Mouse (Mus musculus) mouse embryonic stem cell (cell line): Measurements from ENCODE around the gene Memo1.
"Not testable (repeated sequence)": the region's sequence is repeated elsewhere in the genome, so short reads cannot be mapped to it uniquely, and the experiment has no call there.

Source experiments
- in situ Hi-C, 2 experiments: fragments of 300-500 bp; cut with MboI; formaldehyde crosslinking; loops; 1 replicate in 1 of 2; 3 replicates in 1 of 2; pipeline ENCODE4 v1.14.3; 2019 to 2020; ENCODE audit warnings: low sequenced_read_pairs in 2 of 2, low pct_unique_long_range_greater_than_20kb in 1 of 2, mixed read lengths in 1 of 2; ENCODE audit not compliant: unreplicated experiment in 1 of 2

Memo1 gene

GRCm38 (mm10) chr17:74295026-74295970 is at the start of gene Memo1:
Memo1 (minus strand) TSS chr17:74295521.
- in situ Hi-C loops = no loop called here

DNA sequence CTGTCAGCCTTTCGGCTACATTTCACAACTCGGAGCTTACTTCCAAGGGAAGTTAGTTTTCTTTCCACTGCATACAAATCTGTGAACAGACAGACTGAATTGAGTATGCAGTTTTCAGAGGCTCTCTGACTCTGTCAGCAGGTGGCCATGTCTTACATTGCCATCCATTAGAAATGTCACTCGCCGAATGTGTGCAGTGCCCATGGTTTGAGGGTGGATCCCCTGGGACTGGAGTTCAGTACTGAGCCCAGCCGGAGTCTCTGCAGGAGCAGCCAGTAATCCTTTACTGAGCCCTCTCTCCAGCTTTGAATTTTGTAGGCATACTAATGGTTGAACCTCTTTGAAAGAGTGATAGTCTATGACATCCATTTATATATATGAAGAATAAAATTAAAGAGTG is 45.8 kb upstream of the Memo1 start:
- in situ Hi-C loops = no loop called here

DNA sequence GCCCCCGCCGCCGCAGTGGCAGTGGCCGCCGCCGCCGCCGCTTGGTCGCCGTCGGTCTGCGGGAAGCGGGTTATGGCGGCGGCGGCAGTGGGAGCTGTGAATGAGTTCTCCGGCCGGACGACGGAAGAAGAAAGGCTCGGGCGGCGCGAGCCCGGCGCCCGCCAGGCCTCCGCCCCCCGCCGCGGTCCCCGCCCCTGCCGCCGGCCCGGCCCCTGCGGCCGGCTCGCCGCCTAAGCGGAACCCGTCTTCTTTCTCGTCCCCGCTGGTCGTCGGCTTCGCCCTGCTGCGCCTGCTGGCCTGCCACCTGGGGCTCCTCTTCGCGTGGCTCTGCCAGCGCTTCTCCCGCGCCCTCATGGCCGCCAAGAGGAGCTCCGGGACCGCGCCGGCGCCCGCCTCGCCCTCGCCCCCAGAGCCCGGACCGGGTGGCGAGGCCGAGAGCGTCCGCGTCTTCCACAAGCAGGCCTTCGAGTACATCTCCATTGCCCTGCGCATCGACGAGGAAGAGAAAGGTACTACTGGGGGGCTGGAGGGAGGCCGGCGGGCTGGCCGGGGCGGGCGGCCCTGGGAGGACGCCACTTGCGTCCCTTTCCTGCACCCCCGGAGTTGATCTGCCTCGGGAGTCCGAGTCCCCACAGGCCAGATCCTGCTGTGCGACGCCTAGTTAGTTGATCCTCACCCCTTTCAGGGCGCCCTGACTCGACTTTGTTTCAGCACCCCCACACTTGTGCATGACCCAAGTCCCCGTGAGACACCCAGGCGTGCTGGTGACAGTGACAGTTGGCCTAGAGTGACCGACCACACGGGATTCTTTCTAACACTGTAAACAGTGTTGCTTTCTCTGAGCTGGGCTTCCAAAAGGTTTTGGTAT is 43.9 kb upstream of the Memo1 start, which contains the start of gene Spast:
Gene Spast (plus strand): TSS at position 51 of the 868 bp plus-strand sequence.
- in situ Hi-C loops = no loop called here

- in situ Hi-C loops = no loop called here
Observed at GRCm38 (mm10) chr17:74338225-74338931, 43.1 kb upstream of the Memo1 start.

DNA sequence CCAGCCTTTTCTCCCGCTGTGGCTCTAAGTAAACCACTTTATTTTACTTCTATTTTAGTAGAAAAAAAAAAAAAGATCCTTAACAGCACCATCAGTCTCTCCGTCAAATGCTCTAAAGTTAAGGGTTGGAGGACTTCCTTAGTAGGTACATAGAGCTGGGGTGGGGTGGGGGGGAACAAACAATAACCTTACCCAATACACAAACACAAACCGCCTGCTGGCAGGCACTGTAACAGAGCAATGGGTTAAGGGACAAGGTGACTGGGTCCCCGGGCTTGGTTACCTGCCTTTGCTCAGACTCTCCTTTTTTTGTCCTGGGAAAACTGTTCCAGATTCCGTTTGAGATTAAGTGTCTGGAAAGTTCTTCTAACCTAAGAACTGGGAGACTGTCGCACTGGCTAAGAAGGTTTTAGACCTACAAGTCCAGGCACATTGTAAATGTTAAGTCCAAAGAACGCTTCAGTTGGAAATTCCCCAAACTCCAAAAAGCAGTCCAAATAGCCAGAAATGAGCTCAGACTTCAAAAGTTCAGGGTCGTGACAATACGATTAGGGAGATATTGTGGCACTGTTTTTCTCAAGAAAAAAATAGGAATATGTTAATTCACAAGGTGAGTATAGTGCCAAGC is 35.8 kb upstream of the Memo1 start:
- in situ Hi-C loops = no loop called here

DNA sequence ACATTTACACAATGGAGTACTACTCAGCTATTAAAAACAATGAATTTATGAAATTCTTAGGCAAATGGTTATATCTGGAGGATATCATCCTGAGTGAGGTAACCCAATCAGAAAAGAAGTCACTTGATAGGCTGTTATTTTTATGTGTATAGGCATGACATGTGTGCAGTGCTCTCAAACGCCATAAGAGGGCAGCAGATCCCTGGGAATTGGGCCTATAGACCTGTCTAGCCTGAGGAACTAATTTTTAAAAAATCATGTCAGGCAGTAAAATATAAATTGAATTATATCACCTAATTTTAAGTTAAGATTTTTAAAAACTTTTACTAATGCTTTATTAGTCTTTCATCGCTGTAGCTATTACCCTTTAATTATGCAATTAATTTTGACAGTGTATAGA is 32.8 kb upstream of the Memo1 start:
- in situ Hi-C loops = not testable (repeated sequence)

- in situ Hi-C loops = not testable (repeated sequence)
Observed at GRCm38 (mm10) chr17:74327195-74327594, 31.9 kb upstream of the Memo1 start.

GRCm38 (mm10) chr17:74323844-74324243 is 28.5 kb upstream of the Memo1 start, which contains the start of gene Dpy30:
Dpy30 (minus strand) TSS chr17:74323944.
- in situ Hi-C loops = no loop called here

DNA sequence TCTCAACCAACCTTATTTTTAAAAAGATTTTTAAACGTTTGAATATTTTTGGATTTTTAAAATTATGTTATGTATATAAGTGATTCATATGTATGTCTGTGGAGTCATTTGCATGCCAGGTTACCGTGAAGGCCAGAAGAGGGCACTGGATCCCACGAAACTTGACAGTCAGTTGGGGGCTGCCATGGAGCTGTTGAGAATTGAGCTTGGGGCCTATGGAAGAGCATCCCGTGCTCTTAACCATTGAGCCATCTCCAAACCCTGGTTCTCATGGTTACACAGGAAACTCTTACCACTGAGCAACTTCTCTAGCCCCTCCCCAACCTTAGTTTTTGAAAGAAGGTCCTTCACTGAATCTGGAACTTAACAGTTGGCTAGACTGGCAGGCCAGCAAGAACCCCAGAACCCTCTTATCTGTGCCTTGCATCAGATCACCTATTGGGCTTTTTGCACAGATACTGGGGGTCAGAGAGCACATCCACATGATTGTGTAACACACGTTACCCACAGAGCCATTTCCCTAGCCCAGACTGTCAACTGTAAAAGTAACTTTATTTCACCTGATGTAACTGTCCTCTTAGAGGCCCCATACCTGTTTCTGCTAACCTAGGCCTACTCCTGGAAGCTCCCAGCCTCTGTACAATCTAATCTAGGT is 27.2 kb upstream of the Memo1 start:
- in situ Hi-C loops = no loop called here

DNA sequence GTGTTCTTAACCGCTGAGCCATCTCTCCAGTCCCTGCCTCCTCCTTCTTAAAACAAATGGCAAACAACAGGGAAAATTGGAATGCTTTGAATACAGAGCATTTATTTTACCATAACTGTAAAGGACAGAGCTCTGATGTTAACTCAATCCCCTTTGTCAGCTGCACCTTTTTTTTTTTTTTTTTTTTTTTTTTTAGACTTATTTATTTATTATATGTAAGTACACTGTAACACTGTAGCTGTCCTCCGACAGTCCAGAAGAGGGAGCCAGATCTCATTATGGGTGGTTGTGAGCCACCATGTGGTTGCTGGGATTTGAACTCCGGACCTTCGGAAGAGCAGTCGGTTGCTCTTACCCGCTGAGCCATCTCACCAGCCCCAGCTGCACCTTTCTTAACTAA is 23.4 kb upstream of the Memo1 start:
- in situ Hi-C loops = no loop called here

DNA sequence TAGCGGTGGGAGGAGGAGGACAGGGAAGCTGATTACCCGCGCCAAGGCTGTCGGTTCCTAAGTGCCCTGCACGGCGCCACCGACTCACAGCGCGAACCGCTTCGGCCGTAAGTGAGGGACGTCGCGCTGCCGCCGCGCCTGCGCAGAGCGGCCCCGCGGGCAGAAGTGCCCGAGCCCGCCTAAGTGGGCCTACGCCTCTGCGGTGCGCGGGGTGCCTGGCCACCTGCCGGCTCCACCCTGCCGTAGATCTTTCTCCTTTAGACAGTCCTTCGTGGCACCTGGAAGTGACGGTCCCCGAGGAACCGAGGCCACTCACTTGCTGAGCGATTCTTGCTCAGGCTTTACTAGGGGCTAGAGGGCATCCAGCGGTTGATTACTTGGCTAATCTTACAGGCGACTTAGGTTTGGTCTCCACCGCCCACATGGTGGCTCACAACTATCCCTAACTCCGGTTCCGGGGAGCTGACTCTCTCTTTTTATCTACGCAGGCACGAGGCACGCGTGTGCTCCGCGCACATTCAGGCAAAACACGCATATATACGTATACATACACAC is 21.1 kb upstream of the Memo1 start:
- in situ Hi-C loops = no loop called here

DNA sequence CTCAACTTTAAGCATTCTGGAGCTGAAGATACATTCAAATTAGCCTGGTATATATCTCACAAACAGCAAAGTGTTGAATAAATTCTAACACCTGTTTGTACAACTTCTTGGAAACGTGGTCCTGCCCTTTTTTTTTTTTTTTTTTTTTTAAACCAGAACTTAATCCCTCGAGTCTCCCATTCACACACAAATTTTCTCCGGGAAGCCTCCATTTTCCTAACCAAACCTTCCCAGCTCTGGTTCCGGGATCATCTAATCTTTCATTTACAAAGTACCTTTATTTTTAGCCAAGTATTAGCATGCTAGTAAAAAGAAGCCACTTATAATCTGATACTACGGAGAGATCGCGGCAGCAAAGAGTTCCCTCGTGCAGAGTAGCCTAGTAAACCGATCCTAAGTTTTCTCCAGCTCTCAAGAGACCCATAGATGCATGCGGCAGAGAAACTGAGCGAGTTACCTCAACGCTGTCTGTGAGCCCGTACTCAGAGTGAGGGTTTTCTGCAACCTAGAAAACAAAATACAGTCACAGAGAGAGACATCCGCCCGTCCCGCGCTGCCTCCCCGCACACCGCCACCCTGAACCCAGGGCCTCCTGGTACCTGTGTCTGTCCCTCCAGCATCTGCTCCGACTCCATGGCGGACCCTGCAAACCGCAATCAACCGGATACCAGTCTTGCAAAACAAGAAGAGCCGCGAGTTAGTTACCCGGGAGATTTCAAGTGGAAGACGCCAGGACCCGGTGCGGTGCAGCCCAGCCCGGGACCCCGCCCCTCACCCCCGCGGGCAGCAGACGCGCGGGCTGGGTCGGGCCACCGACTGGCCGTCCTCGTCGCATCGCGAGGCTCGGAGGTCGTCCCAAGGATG is 20.4 kb upstream of the Memo1 start:
- in situ Hi-C loops = no loop called here

GRCm38 (mm10) chr17:74306021-74306420 is 10.7 kb upstream of the Memo1 start:
- in situ Hi-C loops = no loop called here

DNA sequence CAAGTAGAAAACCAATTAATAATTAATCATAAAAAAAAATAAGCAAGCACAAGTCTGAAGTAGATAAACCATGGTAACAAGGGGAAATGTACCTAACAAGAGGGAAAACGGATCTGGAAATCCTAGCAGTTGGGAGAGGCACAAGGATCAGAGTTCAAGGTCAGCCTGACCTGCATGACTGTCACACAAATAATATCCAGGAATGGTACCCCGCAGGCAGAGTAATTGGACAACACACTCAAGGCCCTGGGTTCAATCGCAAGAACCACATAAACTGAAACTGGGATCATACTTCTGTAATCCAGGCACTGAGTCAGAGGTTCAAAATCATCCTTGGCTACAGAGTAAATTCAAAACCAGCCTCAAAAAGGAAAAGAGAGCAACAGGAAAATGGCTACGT is 10.3 kb upstream of the Memo1 start:
- in situ Hi-C loops = no loop called here

DNA sequence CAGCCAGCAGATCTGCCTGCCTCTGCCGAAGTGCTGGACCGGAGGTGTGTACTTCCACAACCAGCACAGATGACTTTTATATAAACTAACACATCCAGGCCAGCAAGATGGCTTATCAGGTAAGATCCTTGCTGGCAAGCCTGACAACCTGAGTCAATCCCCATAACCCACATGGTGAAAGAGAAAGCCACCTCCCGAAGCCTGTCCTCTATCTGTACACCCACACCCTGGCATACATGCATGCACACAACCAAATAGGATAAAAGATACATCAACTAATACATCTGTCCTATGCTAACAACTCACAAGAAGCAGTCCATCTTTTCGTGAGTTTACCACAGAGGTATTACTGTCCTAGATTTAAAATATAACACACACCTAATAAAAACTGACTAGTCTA is 8.7 kb upstream of the Memo1 start:
- in situ Hi-C loops = no loop called here

- in situ Hi-C loops = no loop called here
Observed at GRCm38 (mm10) chr17:74300089-74300488, 4.8 kb upstream of the Memo1 start.

GRCm38 (mm10) chr17:74296991-74297390 is 1.7 kb upstream of the Memo1 start:
- in situ Hi-C loops = not testable (repeated sequence)
